Mouse (Mus musculus) CH12.LX (cell line): Measurements from ENCODE around the gene Dctn1. TPM values are rescaled to one million over a fixed set of nuclear protein-coding genes. Genes with fewer than 3 reads are reported as not detected.

Source experiments
- DNase-seq: peaks from one replicate; pipeline ENCODE4 v3.0.0-alpha.2; 2013; ENCODE audit errors: extremely low read depth
- H3K27ac ChIP-seq: 2 replicates; pipeline ENCODE4 v1.5.1; 2012; ENCODE audit warnings: low read depth, mild to moderate bottlenecking, control low read depth, moderate library complexity; ENCODE audit not compliant: insufficient read depth
- H3K27me3 ChIP-seq: replicated peaks from 2 replicates; pipeline ENCODE3; 2012; ENCODE audit warnings: inconsistent platforms
- H3K36me3 ChIP-seq, 2 experiments: replicated peaks in 1 of 2; 2 replicates each; pipeline versions ENCODE3 to v1.6.1; 2012; ENCODE audit warnings: inconsistent platforms in 1 of 2, low read length in 1 of 2, mild to moderate bottlenecking in 1 of 2, mixed read lengths in 1 of 2, moderate library complexity in 1 of 2; ENCODE audit not compliant: control insufficient read depth in 1 of 2, insufficient read depth in 1 of 2
- H3K4me1 ChIP-seq, 2 experiments: 2 replicates each; pipeline ENCODE4 v1.6.1; 2012; ENCODE audit warnings: inconsistent platforms in 1 of 2, moderate library complexity in 1 of 2; ENCODE audit not compliant: insufficient read depth in 2 of 2, control insufficient read depth in 1 of 2
- H3K4me2 ChIP-seq: 2 replicates; pipeline ENCODE4 v1.6.1; 2012; ENCODE audit warnings: low read depth, mild to moderate bottlenecking, control low read depth; ENCODE audit not compliant: poor library complexity, insufficient read depth, severe bottlenecking
- H3K4me3 ChIP-seq, 3 experiments: fragments of 150-350 bp in 1 of 3; sonication (generic) in 1 of 3; replicated peaks in 1 of 3; 2 replicates each; pipeline versions ENCODE3 to v1.5.1; 2011 to 2012; ENCODE audit warnings: low read depth in 2 of 3, low read length in 2 of 3, mild to moderate bottlenecking in 2 of 3, moderate library complexity in 2 of 3, control low read depth in 1 of 3, improper control_type of control experiment in 1 of 3, inconsistent platforms in 1 of 3, mixed read lengths in 1 of 3; ENCODE audit not compliant: poor library complexity in 1 of 3
- H3K79me2 ChIP-seq: replicated peaks from 2 replicates; pipeline ENCODE4 v1.6.1; 2012; ENCODE audit warnings: mild to moderate bottlenecking, moderate library complexity; ENCODE audit not compliant: control insufficient read depth, poor library complexity, insufficient read depth, severe bottlenecking; ENCODE audit errors: extremely low read depth
- H3K9ac ChIP-seq: 2 replicates; pipeline ENCODE4 v1.6.1; 2012; ENCODE audit warnings: low read depth, mild to moderate bottlenecking, control low read depth, moderate library complexity; ENCODE audit not compliant: insufficient read depth
- H3K9me3 ChIP-seq: replicated peaks from 2 replicates; pipeline ENCODE3; 2012; ENCODE audit warnings: low read length, inconsistent platforms, mixed read lengths
- BHLHE40 ChIP-seq: IDR thresholded peaks from 2 replicates; pipeline ENCODE4 v1.6.1; 2011; ENCODE audit warnings: mild to moderate bottlenecking, low read depth, low read length, improper control_type of control experiment
- CHD2 ChIP-seq: IDR thresholded peaks from 2 replicates; pipeline ENCODE4 v1.6.1; 2011; ENCODE audit warnings: low read length, improper control_type of control experiment
- E2F4 ChIP-seq: IDR thresholded peaks from 2 replicates; pipeline ENCODE4 v1.6.1; 2011; ENCODE audit warnings: low read depth, low read length, improper control_type of control experiment; ENCODE audit not compliant: insufficient replicate concordance
- ELF1 ChIP-seq: IDR thresholded peaks from 2 replicates; pipeline ENCODE4 v1.6.1; 2014; ENCODE audit warnings: low read depth, mild to moderate bottlenecking, inconsistent platforms, low read length, improper control_type of control experiment
- EP300 ChIP-seq: IDR thresholded peaks from 2 replicates; pipeline ENCODE4 v1.6.1; 2011; ENCODE audit warnings: low read length, improper control_type of control experiment
- HCFC1 ChIP-seq: IDR thresholded peaks from 2 replicates; pipeline ENCODE4 v1.6.1; 2012; ENCODE audit warnings: low read depth, mild to moderate bottlenecking, inconsistent platforms, low read length, improper control_type of control experiment
- JUND ChIP-seq: conservative IDR thresholded peaks from 2 replicates; pipeline ENCODE4 v1.6.1; 2011; ENCODE audit warnings: low read depth, low read length, improper control_type of control experiment
- KAT2A ChIP-seq: IDR thresholded peaks from 2 replicates; pipeline ENCODE4 v1.6.1; 2012; ENCODE audit warnings: low read length, improper control_type of control experiment, inconsistent platforms; ENCODE audit not compliant: insufficient replicate concordance
- MAFK ChIP-seq: IDR thresholded peaks from 2 replicates; pipeline ENCODE4 v1.6.1; 2011; ENCODE audit warnings: low read length, improper control_type of control experiment; ENCODE audit not compliant: insufficient replicate concordance
- MAX ChIP-seq: IDR thresholded peaks from 2 replicates; pipeline ENCODE4 v1.6.1; 2011; ENCODE audit warnings: low read length, improper control_type of control experiment
- MAZ ChIP-seq: IDR thresholded peaks from 2 replicates; pipeline ENCODE4 v1.6.1; 2012; ENCODE audit warnings: low read depth, mild to moderate bottlenecking, inconsistent platforms, low read length, improper control_type of control experiment, moderate library complexity
- MEF2A ChIP-seq: IDR thresholded peaks from 2 replicates; pipeline ENCODE4 v1.6.1; 2014; ENCODE audit warnings: low read depth, mild to moderate bottlenecking, inconsistent platforms, low read length, improper control_type of control experiment, borderline replicate concordance
- MXI1 ChIP-seq: IDR thresholded peaks from 2 replicates; pipeline ENCODE4 v1.6.1; 2011; ENCODE audit warnings: mild to moderate bottlenecking, low read depth, low read length, improper control_type of control experiment
- MYC ChIP-seq: IDR thresholded peaks from 2 replicates; pipeline ENCODE4 v1.6.1; 2011; ENCODE audit warnings: low read depth, mild to moderate bottlenecking, improper control_type of control experiment, low read length
- NELFE ChIP-seq: IDR thresholded peaks from 2 replicates; pipeline ENCODE4 v1.6.1; 2011; ENCODE audit warnings: low read depth, low read length, improper control_type of control experiment
- NRF1 ChIP-seq: IDR thresholded peaks from 2 replicates; pipeline ENCODE4 v1.6.1; 2014; ENCODE audit warnings: low read depth, mild to moderate bottlenecking, inconsistent platforms, low read length, improper control_type of control experiment, moderate library complexity
- POLR2A ChIP-seq: IDR thresholded peaks from 2 replicates; pipeline ENCODE4 v1.6.1; 2011; ENCODE audit warnings: low read depth, mild to moderate bottlenecking, improper control_type of control experiment, low read length
- RAD21 ChIP-seq: IDR thresholded peaks from 2 replicates; pipeline ENCODE4 v1.6.1; 2011; ENCODE audit warnings: low read depth, mild to moderate bottlenecking, low read length, improper control_type of control experiment, moderate library complexity
- RCOR1 ChIP-seq: conservative IDR thresholded peaks from 2 replicates; pipeline ENCODE4 v1.6.1; 2012; ENCODE audit warnings: low read depth, mild to moderate bottlenecking, inconsistent platforms, low read length, improper control_type of control experiment
- SMC3 ChIP-seq: IDR thresholded peaks from 2 replicates; pipeline ENCODE4 v1.6.1; 2011; ENCODE audit warnings: low read depth, low read length, improper control_type of control experiment
- TBP ChIP-seq: conservative IDR thresholded peaks from 2 replicates; pipeline ENCODE4 v1.6.1; 2011; ENCODE audit warnings: low read depth, low read length, improper control_type of control experiment
- UBTF ChIP-seq: IDR thresholded peaks from 2 replicates; pipeline ENCODE4 v1.6.1; 2012; ENCODE audit warnings: low read depth, mild to moderate bottlenecking, inconsistent platforms, low read length, improper control_type of control experiment, moderate library complexity
- USF1 ChIP-seq: IDR thresholded peaks from 2 replicates; pipeline ENCODE4 v1.6.1; 2014; ENCODE audit warnings: low read depth, mild to moderate bottlenecking, inconsistent platforms, low read length, improper control_type of control experiment
- USF2 ChIP-seq: conservative IDR thresholded peaks from 2 replicates; pipeline ENCODE4 v1.6.1; 2011; ENCODE audit warnings: low read depth, low read length, improper control_type of control experiment
- ZC3H11A ChIP-seq: IDR thresholded peaks from 2 replicates; pipeline ENCODE4 v1.6.1; 2012; ENCODE audit warnings: low read depth, mild to moderate bottlenecking, inconsistent platforms, low read length, improper control_type of control experiment
- ZNF384 ChIP-seq: IDR thresholded peaks from 2 replicates; pipeline ENCODE4 v1.6.1; 2012; ENCODE audit warnings: low read depth, low read length, improper control_type of control experiment, inconsistent platforms
- dilution Hi-C: fragments of 300-500 bp; cut with MboI; formaldehyde crosslinking; loops from 2 replicates; pipeline ENCODE4 v1.14.3; 2020; ENCODE audit warnings: low sequenced_read_pairs; ENCODE audit not compliant: extremely low pct_unique_long_range_greater_than_20kb, extremely low pct_ligation_motif_present
- in situ Hi-C: fragments of 300-500 bp; cut with MboI; formaldehyde crosslinking; loops from 3 replicates; pipeline ENCODE4 v1.14.3; 2019; ENCODE audit warnings: low sequenced_read_pairs, low pct_ligation_motif_present, low pct_unique_long_range_greater_than_20kb, mixed read lengths
- polyA plus RNA-seq: library from polyadenylated mRNA; unstranded; fragments of >175 nt; gene quantifications from 2 replicates; pipeline ENCODE4 v1.2.1, GENCODE M21; 2012; ENCODE audit warnings: low read depth; ENCODE audit not compliant: insufficient read length
- total RNA-seq, 2 experiments: library from RNA; depleted of rRNA; stranded (reverse); fragments of 300-350 nt in 1 of 2; fragments of >200 nt in 1 of 2; gene quantifications; 2 replicates each; pipeline ENCODE4 v1.2.3; 2012 to 2014

The Dctn1 gene
- total and polyA plus RNA-seq, 3 experiments: 12.8 to 36.4 (median 19.8) TPM

- Histone ChIP-seq H3K4me3 (no peak overlapping the region), H3K79me2 (no peaks in the 10 kb centered on the region), H3K4me1 (peaks cover 5 to 6% of the 10 kb centered on the region in 2 experiments; a peak in 2 of 4 replicates), H3K4me2 (no peak overlapping the region), H3K36me3 (peaks cover 0 to 34% of the 10 kb centered on the region in 2 experiments), H3K9ac (no peak overlapping the region), H3K27me3 (no peaks in the 10 kb centered on the region), H3K27ac (no peak overlapping the region), H3K9me3 (no peaks in the 10 kb centered on the region)
- dilution Hi-C loops (no loop called here), in situ Hi-C loops (no loop called here)
- DNase-seq: no peak
- no peak for TF ChIP-seq ZNF384
- no peak for TF ChIP-seq NRF1
- TF ChIP-seq USF2: no peak
- TF ChIP-seq SMC3: no peak
- TF ChIP-seq HCFC1: no peak
These were observed 10.3 kb downstream of the Dctn1 start for GRCm38 (mm10) chr6:83175996-83176395.

DNA sequence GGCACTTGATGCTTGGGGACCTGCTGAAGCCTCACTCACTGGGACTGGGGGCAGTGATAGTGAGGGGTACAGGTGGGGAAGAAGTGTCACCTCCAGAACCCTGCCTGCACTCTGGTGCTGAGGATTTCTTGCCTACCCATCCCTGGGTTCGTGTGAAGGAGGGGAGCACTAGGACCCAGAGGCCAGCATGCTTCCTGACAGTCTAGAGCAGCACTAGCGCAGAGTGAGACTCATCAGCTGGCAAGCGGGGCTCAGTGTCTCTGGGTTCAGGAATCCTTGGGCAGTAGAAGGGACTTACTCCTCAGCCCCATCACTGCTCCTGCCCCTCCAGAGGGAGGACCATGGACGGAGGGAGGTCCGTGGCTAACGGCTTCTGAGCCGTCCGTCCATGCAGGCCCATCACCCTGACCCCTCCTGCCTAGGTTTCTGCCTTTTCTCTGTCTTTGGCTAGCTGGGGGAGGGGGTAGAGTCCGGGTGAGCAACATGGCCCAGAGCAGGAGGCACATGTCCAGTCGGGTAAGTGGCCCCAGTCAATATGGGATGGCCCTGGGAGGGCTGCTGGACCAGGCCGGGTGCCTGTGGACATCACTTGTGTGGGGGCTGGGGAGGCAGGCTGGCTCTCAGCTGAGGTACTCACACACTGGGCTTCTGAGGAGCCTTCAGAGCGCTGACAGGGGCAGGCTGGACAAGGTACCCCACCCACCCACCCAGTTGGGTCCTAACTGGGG is 13.8 kb downstream of the Dctn1 start:
- in situ Hi-C loops: no loop called here

DNA sequence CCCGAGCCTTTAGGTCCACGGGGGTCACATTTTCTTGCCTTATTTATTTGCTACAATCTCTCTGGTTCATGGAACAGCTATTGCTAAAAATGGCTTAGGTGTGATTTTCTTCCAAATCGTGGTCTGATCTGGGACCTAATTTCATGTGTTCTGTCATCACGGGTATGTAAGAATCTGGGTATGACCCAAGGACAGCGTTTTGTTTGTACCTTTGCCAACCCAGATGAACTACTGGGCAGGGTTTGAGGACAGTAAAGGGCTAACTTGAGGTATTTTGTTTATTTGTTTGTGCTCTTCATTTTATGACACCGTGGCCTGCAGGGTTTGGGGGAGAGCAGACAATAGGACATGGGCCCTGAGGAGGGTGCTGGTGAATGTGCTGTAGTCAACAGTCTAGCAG is 14.9 kb downstream of the Dctn1 start:
- dilution Hi-C loops (no loop called here), in situ Hi-C loops (no loop called here)
- H3K27me3 ChIP-seq: no peaks in the 10 kb centered on the region
- H3K4me3 ChIP-seq: no peak overlapping the region
- no peaks in the 10 kb centered on the region for H3K9me3 ChIP-seq
- no peaks in the 10 kb centered on the region for H3K79me2 ChIP-seq
- no peak overlapping the region for H3K27ac ChIP-seq
- peaks cover 20 to 51% of the 10 kb centered on the region in 2 experiments for H3K36me3 ChIP-seq
- no peak for DNase-seq
- peaks cover 4 to 5% of the 10 kb centered on the region in 2 experiments; a peak in 1 of 4 replicates for H3K4me1 ChIP-seq
- TF ChIP-seq KAT2A (no peak), JUND (no peak), MXI1 (no peak), MYC (no peak), NRF1 (no peak), TBP (no peak), POLR2A (no peak), E2F4 (no peak), MEF2A (no peak), ZC3H11A (no peak), MAX (no peak), USF1 (no peak), ELF1 (no peak), NELFE (no peak), SMC3 (no peak), RAD21 (no peak), CHD2 (no peak)
- no peak overlapping the region for H3K9ac ChIP-seq
- H3K4me2 ChIP-seq: no peak overlapping the region

More for the DNA sequence above, 13.8 kb downstream of the Dctn1 start:
- Histone ChIP-seq H3K4me3 (no peak overlapping the region), H3K4me2 (no peak overlapping the region), H3K36me3 (peaks cover 17 to 41% of the 10 kb centered on the region in 2 experiments), H3K79me2 (no peaks in the 10 kb centered on the region), H3K9me3 (no peaks in the 10 kb centered on the region), H3K4me1 (peaks cover 4 to 5% of the 10 kb centered on the region in 2 experiments; a peak in 1 of 4 replicates), H3K27me3 (no peaks in the 10 kb centered on the region), H3K9ac (no peak overlapping the region), H3K27ac (no peak overlapping the region)
- no peak for DNase-seq
- no peak for TF ChIP-seq BHLHE40
- no peak for TF ChIP-seq UBTF
- TF ChIP-seq ZC3H11A: no peak
- no peak for TF ChIP-seq KAT2A
- no peak for TF ChIP-seq RAD21
- TF ChIP-seq MXI1: no peak
- TF ChIP-seq MAFK: no peak
- no peak for TF ChIP-seq HCFC1
- TF ChIP-seq EP300: no peak
- TF ChIP-seq NRF1: no peak
- no peak for TF ChIP-seq RCOR1
- no peak for TF ChIP-seq MAZ
- dilution Hi-C loops: no loop called here
